Mouse (Mus musculus): ENCODE data around the gene Tspo. TPM values are rescaled to one million over a fixed set of nuclear protein-coding genes. Genes with fewer than 3 reads are reported as not detected.

The Tspo gene
- polyA plus RNA-seq, 1 experiment = not detected

GRCm38 (mm10) chr15:83535890-83536231 is 27.5 kb upstream of the Tspo start:
- 90% methylated on average over 6 of the region's 6 CpGs for WGBS
- H3K27ac ChIP-seq (ENCODE audit: insufficient read depth, low read depth, low read length) = no peak overlapping the region
- no peak for TF ChIP-seq POLR2A (IDR thresholded peaks at IDR 0.05; ENCODE audit: insufficient read depth, low read depth, low read length)
- no peak for TF ChIP-seq CTCF (IDR thresholded peaks at IDR 0.05; ENCODE audit: insufficient read depth, low read depth, low read length)
- no peaks in the 10 kb centered on the region for H3K4me1 ChIP-seq (ENCODE audit: control insufficient read depth, insufficient read depth, low read length)
- H3K4me3 ChIP-seq (ENCODE audit: insufficient read depth, low read depth, low read length) = no peak overlapping the region

GRCm38 (mm10) chr15:83538855-83539254 is 24.5 kb upstream of the Tspo start:
- TF ChIP-seq POLR2A (IDR thresholded peaks at IDR 0.05; ENCODE audit: insufficient read depth, low read depth, low read length) (no peak), CTCF (IDR thresholded peaks at IDR 0.05; ENCODE audit: insufficient read depth, low read depth, low read length) (no peak)
- Histone ChIP-seq H3K4me3 (ENCODE audit: insufficient read depth, low read depth, low read length) (no peak overlapping the region), H3K4me1 (ENCODE audit: control insufficient read depth, insufficient read depth, low read length) (no peaks in the 10 kb centered on the region), H3K27ac (ENCODE audit: insufficient read depth, low read depth, low read length) (no peak overlapping the region)
- WGBS = 92% methylated on average over 2 of the region's 2 CpGs

GRCm38 (mm10) chr15:83539905-83540304 is 23.5 kb upstream of the Tspo start:
- H3K4me1 ChIP-seq (ENCODE audit: control insufficient read depth, insufficient read depth, low read length) = no peaks in the 10 kb centered on the region
- no peak overlapping the region for H3K27ac ChIP-seq (ENCODE audit: insufficient read depth, low read depth, low read length)

GRCm38 (mm10) chr15:83541647-83542287 is 21.6 kb upstream of the Tspo start:
- Histone ChIP-seq H3K27ac (ENCODE audit: insufficient read depth, low read depth, low read length) (no peak overlapping the region), H3K4me3 (ENCODE audit: insufficient read depth, low read depth, low read length) (no peak overlapping the region), H3K4me1 (ENCODE audit: control insufficient read depth, insufficient read depth, low read length) (no peaks in the 10 kb centered on the region)
- WGBS = 87% methylated on average over 9 of the region's 9 CpGs
- TF ChIP-seq CTCF (IDR thresholded peaks at IDR 0.05; ENCODE audit: insufficient read depth, low read depth, low read length) (no peak), POLR2A (IDR thresholded peaks at IDR 0.05; ENCODE audit: insufficient read depth, low read depth, low read length) (no peak)

More at GRCm38 (mm10) chr15:83539905-83540304, 23.5 kb upstream of the Tspo start:
- WGBS = 70% methylated on average over 4 of the region's 4 CpGs
- TF ChIP-seq CTCF (IDR thresholded peaks at IDR 0.05; ENCODE audit: insufficient read depth, low read depth, low read length) (no peak), POLR2A (IDR thresholded peaks at IDR 0.05; ENCODE audit: insufficient read depth, low read depth, low read length) (no peak)
- no peak overlapping the region for H3K4me3 ChIP-seq (ENCODE audit: insufficient read depth, low read depth, low read length)

- TF ChIP-seq POLR2A (IDR thresholded peaks at IDR 0.05; ENCODE audit: insufficient read depth, low read depth, low read length) (no peak), CTCF (IDR thresholded peaks at IDR 0.05; ENCODE audit: insufficient read depth, low read depth, low read length) (no peak)
- no peaks in the 10 kb centered on the region for H3K4me1 ChIP-seq (ENCODE audit: control insufficient read depth, insufficient read depth, low read length)
- H3K27ac ChIP-seq (ENCODE audit: insufficient read depth, low read depth, low read length) = no peak overlapping the region
- 95% methylated on average over 7 of the region's 7 CpGs for WGBS
- no peak overlapping the region for H3K4me3 ChIP-seq (ENCODE audit: insufficient read depth, low read depth, low read length)
Measured at GRCm38 (mm10) chr15:83546029-83546428, 17.4 kb upstream of the Tspo start.

GRCm38 (mm10) chr15:83547144-83547543 is 16.2 kb upstream of the Tspo start:
- H3K27ac ChIP-seq (ENCODE audit: insufficient read depth, low read depth, low read length) = no peak overlapping the region
- TF ChIP-seq CTCF (IDR thresholded peaks at IDR 0.05; ENCODE audit: insufficient read depth, low read depth, low read length) (no peak), POLR2A (IDR thresholded peaks at IDR 0.05; ENCODE audit: insufficient read depth, low read depth, low read length) (no peak)
- 93% methylated on average over 8 of the region's 8 CpGs for WGBS
- no peak overlapping the region for H3K4me3 ChIP-seq (ENCODE audit: insufficient read depth, low read depth, low read length)
- no peaks in the 10 kb centered on the region for H3K4me1 ChIP-seq (ENCODE audit: control insufficient read depth, insufficient read depth, low read length)

DNA sequence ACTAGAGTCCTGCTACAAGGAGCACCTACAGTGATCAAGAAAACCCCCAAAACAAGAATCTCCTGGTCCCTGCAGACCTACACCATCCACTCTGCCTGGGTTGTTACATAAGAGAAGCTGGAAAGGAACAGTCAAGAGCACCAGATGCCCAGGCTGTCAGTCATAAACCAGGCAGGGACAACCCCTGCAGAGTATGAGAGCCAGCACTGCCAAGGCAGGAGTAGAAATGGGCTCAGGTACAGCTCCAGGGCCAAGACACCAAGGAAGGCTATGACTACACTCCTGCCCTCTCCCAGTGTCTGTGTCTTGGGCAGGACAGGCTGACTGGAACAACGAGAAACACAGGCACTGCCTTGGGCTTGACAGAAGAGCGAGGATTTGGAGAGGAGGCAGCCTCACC is 13.3 kb upstream of the Tspo start:
- Histone ChIP-seq H3K4me1 (ENCODE audit: control insufficient read depth, insufficient read depth, low read length) (no peaks in the 10 kb centered on the region), H3K27ac (ENCODE audit: insufficient read depth, low read depth, low read length) (no peak overlapping the region), H3K4me3 (ENCODE audit: insufficient read depth, low read depth, low read length) (no peak overlapping the region)
- TF ChIP-seq CTCF (IDR thresholded peaks at IDR 0.05; ENCODE audit: insufficient read depth, low read depth, low read length) (no peak), POLR2A (IDR thresholded peaks at IDR 0.05; ENCODE audit: insufficient read depth, low read depth, low read length) (no peak)
- 79% methylated on average over 2 of the region's 2 CpGs for WGBS

- H3K4me3 ChIP-seq (ENCODE audit: insufficient read depth, low read depth, low read length) = no peak overlapping the region
- TF ChIP-seq POLR2A (IDR thresholded peaks at IDR 0.05; ENCODE audit: insufficient read depth, low read depth, low read length) (no peak), CTCF (IDR thresholded peaks at IDR 0.05; ENCODE audit: insufficient read depth, low read depth, low read length) (no peak)
- H3K27ac ChIP-seq (ENCODE audit: insufficient read depth, low read depth, low read length) = no peak overlapping the region
- H3K4me1 ChIP-seq (ENCODE audit: control insufficient read depth, insufficient read depth, low read length) = no peaks in the 10 kb centered on the region
Measured at GRCm38 (mm10) chr15:83553831-83554230, 9.6 kb upstream of the Tspo start.

GRCm38 (mm10) chr15:83555161-83555974 is 8.0 kb upstream of the Tspo start:
- no peak for TF ChIP-seq CTCF (IDR thresholded peaks at IDR 0.05; ENCODE audit: insufficient read depth, low read depth, low read length)
- TF ChIP-seq POLR2A (IDR thresholded peaks at IDR 0.05; ENCODE audit: insufficient read depth, low read depth, low read length) = peak; percentile 83
- H3K4me3 ChIP-seq (ENCODE audit: insufficient read depth, low read depth, low read length) = peak overlapping the region; percentile 94
- H3K4me1 ChIP-seq (ENCODE audit: control insufficient read depth, insufficient read depth, low read length) = no peaks in the 10 kb centered on the region
- under 1% methylated on average over 69 of the region's 74 CpGs for WGBS
- peak overlapping the region; percentile 67 for H3K27ac ChIP-seq (ENCODE audit: insufficient read depth, low read depth, low read length)
